Mouse (Mus musculus): ENCODE measurements around the gene B3gnt3. TPM values are rescaled to one million over a fixed set of nuclear protein-coding genes. Genes with fewer than 3 reads are reported as not detected.
"Not testable (repeated sequence)": the region's sequence is repeated elsewhere in the genome, so short reads cannot be mapped to it uniquely, and the experiment has no call there.

The B3gnt3 gene
- total RNA-seq, 2 experiments from 2014 or later = 0.42 to 0.47 TPM

- no peak for DNase-seq (ENCODE audit: extremely low spot score in 1 of 2, low spot score in 1 of 2)
Measured at GRCm38 (mm10) chr8:71715531-71715930, 13.9 kb upstream of the B3gnt3 start.

GRCm38 (mm10) chr8:71711574-71711973 is 10.0 kb upstream of the B3gnt3 start:
- no peak for DNase-seq (ENCODE audit: extremely low spot score in 1 of 2, low spot score in 1 of 2)

- DNase-seq (ENCODE audit: extremely low spot score in 1 of 2, low spot score in 1 of 2) = peak; percentile 91 to 98
Measured at GRCm38 (mm10) chr8:71709800-71710446, 8.3 kb upstream of the B3gnt3 start.

- no peak for DNase-seq (ENCODE audit: extremely low spot score in 1 of 2, low spot score in 1 of 2)
Measured at GRCm38 (mm10) chr8:71709134-71709799, 7.7 kb upstream of the B3gnt3 start.

GRCm38 (mm10) chr8:71707874-71708273 is 6.3 kb upstream of the B3gnt3 start:
- DNase-seq (ENCODE audit: extremely low spot score in 1 of 2, low spot score in 1 of 2) = peak in 1 of 2 experiments; percentile 63

GRCm38 (mm10) chr8:71703400-71703799 is 1.8 kb upstream of the B3gnt3 start:
- DNase-seq (ENCODE audit: extremely low spot score in 1 of 2, low spot score in 1 of 2) = not testable (repeated sequence)

- DNase-seq (ENCODE audit: extremely low spot score in 1 of 2, low spot score in 1 of 2) = no peak
Measured at GRCm38 (mm10) chr8:71702923-71703322, 1.3 kb upstream of the B3gnt3 start.

GRCm38 (mm10) chr8:71702087-71702432 is 471 bp upstream of the B3gnt3 start:
- no peak for DNase-seq (ENCODE audit: extremely low spot score in 1 of 2, low spot score in 1 of 2)

- DNase-seq (ENCODE audit: extremely low spot score in 1 of 2, low spot score in 1 of 2) = no peak
Measured at GRCm38 (mm10) chr8:71700493-71701269, 908 bp downstream of the B3gnt3 start.

- not testable (repeated sequence) for DNase-seq (ENCODE audit: extremely low spot score in 1 of 2, low spot score in 1 of 2)
Measured at GRCm38 (mm10) chr8:71695456-71695855, 6.1 kb downstream of the B3gnt3 start.

GRCm38 (mm10) chr8:71693166-71694041 is 8.2 kb downstream of the B3gnt3 start:
- no peak for DNase-seq (ENCODE audit: extremely low spot score in 1 of 2, low spot score in 1 of 2)

GRCm38 (mm10) chr8:71692509-71692908 is 9.1 kb downstream of the B3gnt3 start:
- DNase-seq (ENCODE audit: extremely low spot score in 1 of 2, low spot score in 1 of 2) = no peak

GRCm38 (mm10) chr8:71689028-71689427 is 12.6 kb downstream of the B3gnt3 start, which contains the start of gene Insl3:
Gene Insl3, plus strand, starts transcription at chr8:71689214.
- no peak for DNase-seq (ENCODE audit: extremely low spot score in 1 of 2, low spot score in 1 of 2)

- DNase-seq (ENCODE audit: extremely low spot score in 1 of 2, low spot score in 1 of 2) = no peak
Measured at GRCm38 (mm10) chr8:71687616-71688015, 14.0 kb downstream of the B3gnt3 start.

GRCm38 (mm10) chr8:71686143-71686734 is 15.3 kb downstream of the B3gnt3 start:
- no peak for DNase-seq (ENCODE audit: extremely low spot score in 1 of 2, low spot score in 1 of 2)

- no peak for DNase-seq (ENCODE audit: extremely low spot score in 1 of 2, low spot score in 1 of 2)
Measured at GRCm38 (mm10) chr8:71685573-71685972, 16.0 kb downstream of the B3gnt3 start.

- no peak for DNase-seq (ENCODE audit: extremely low spot score in 1 of 2, low spot score in 1 of 2)
Measured at GRCm38 (mm10) chr8:71684701-71685100, 16.9 kb downstream of the B3gnt3 start.

GRCm38 (mm10) chr8:71682832-71683231 is 18.8 kb downstream of the B3gnt3 start:
- DNase-seq (ENCODE audit: extremely low spot score in 1 of 2, low spot score in 1 of 2) = no peak

GRCm38 (mm10) chr8:71681369-71681915 is 20.1 kb downstream of the B3gnt3 start:
- no peak for DNase-seq (ENCODE audit: extremely low spot score in 1 of 2, low spot score in 1 of 2)

- no peak for DNase-seq (ENCODE audit: extremely low spot score in 1 of 2, low spot score in 1 of 2)
Measured at GRCm38 (mm10) chr8:71680471-71680870, 21.1 kb downstream of the B3gnt3 start.
